Mouse (Mus musculus): ENCODE measurements around the gene Arhgef26. TPM values are rescaled to one million over a fixed set of nuclear protein-coding genes. Genes with fewer than 3 reads are reported as not detected.

Gene Arhgef26
- polyA plus RNA-seq (2012; ENCODE audit: insufficient read depth, insufficient read length, missing spikeins) = 0.83 and 1.8 TPM in 2 replicates

DNA sequence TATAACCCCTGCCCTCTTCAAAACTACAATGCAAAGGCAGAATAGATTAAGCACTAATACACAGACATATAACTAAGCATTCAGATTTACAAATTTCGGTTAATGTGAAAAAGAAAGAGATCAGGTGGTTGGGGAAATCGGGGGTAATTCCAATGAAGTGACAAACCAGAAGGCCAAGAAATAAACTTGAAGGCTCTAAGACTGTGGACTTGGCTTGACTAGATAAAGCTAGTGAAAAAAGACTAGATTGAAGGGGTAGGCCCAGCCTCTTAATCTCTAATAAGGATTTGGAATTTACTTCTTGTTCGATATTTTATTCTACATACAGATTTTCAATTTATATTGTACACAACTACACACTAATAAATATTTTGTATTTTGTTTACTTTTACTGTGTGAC, at the start of gene Arhgef26:
Arhgef26 (plus strand) TSS at position 301 of the 400 bp plus-strand sequence.
- 0 out of 2 replicates have a peak within 1 kb of the TSS, but pooled peaks have one; percentile 2 for H3K27ac ChIP-seq (replicated peaks; ENCODE audit: low read depth, low read length)
- H3K4me1 ChIP-seq (ENCODE audit: control insufficient read depth, insufficient read depth, insufficient read length, low read length) = peaks cover 3% of the 10 kb centered on the region; the same call in 1 of the 2 replicates
- peak within 1 kb of the TSS; percentile 80 for H3K4me3 ChIP-seq (ENCODE audit: insufficient read depth, low read depth, low read length)

GRCm38 (mm10) chr3:62310493-62310892, 27.7 kb upstream of the Arhgef26 start:
- Histone ChIP-seq H3K4me1 (ENCODE audit: control insufficient read depth, insufficient read depth, insufficient read length, low read length) (no peaks in the 10 kb centered on the region), H3K27ac (replicated peaks; ENCODE audit: low read depth, low read length) (no peak overlapping the region), H3K4me3 (ENCODE audit: insufficient read depth, low read depth, low read length) (no peak overlapping the region)

- H3K27ac ChIP-seq (replicated peaks; ENCODE audit: low read depth, low read length) = no peak overlapping the region
- no peak overlapping the region for H3K4me3 ChIP-seq (ENCODE audit: insufficient read depth, low read depth, low read length)
- H3K4me1 ChIP-seq (ENCODE audit: control insufficient read depth, insufficient read depth, insufficient read length, low read length) = no peaks in the 10 kb centered on the region
Measured at GRCm38 (mm10) chr3:62311224-62311623, 26.9 kb upstream of the Arhgef26 start.

- Histone ChIP-seq H3K4me1 (ENCODE audit: control insufficient read depth, insufficient read depth, insufficient read length, low read length) (no peaks in the 10 kb centered on the region), H3K4me3 (ENCODE audit: insufficient read depth, low read depth, low read length) (no peak overlapping the region), H3K27ac (replicated peaks; ENCODE audit: low read depth, low read length) (no peak overlapping the region)
Measured at GRCm38 (mm10) chr3:62324708-62325107, 13.4 kb upstream of the Arhgef26 start.

- Histone ChIP-seq H3K27ac (replicated peaks; ENCODE audit: low read depth, low read length) (no peak overlapping the region), H3K4me3 (ENCODE audit: insufficient read depth, low read depth, low read length) (no peak overlapping the region), H3K4me1 (ENCODE audit: control insufficient read depth, insufficient read depth, insufficient read length, low read length) (no peaks in the 10 kb centered on the region)
Measured at GRCm38 (mm10) chr3:62327903-62328302, 10.2 kb upstream of the Arhgef26 start.

DNA sequence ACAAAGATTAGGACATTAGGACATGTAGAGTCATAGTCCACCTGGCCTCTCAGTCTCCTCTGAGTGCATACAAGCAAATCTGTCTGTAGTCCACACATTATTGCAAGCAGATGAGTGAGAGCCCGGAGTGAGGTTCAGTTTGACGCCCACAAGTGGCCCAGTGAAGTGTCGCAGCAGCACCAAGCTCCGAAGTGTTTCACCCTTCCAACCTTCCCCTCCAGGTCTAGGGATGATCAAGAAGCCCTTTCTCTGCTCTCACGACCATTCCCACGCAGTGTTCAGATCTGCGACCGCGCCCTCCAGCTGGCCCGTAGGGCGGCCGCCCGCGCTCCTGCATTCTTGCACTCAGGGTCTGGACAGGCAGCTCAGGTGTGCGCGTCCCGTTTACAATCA, 313 bp downstream of the Arhgef26 start:
- Histone ChIP-seq H3K4me1 (ENCODE audit: control insufficient read depth, insufficient read depth, insufficient read length, low read length) (peaks cover 3% of the 10 kb centered on the region; the same call in 1 of the 2 replicates), H3K27ac (replicated peaks; ENCODE audit: low read depth, low read length) (no peak overlapping the region), H3K4me3 (ENCODE audit: insufficient read depth, low read depth, low read length) (peak overlapping the region; percentile 80)

GRCm38 (mm10) chr3:62338854-62339515, 841 bp downstream of the Arhgef26 start:
- Histone ChIP-seq H3K4me3 (ENCODE audit: insufficient read depth, low read depth, low read length) (peak overlapping the region; percentile 80), H3K27ac (replicated peaks; ENCODE audit: low read depth, low read length) (peak overlapping the region; percentile 2; the same call in 1 of the 2 replicates)

GRCm38 (mm10) chr3:62339516-62340051, 1.4 kb downstream of the Arhgef26 start:
- peak overlapping the region; percentile 80 for H3K4me3 ChIP-seq (ENCODE audit: insufficient read depth, low read depth, low read length)
- peak overlapping the region; percentile 2; the same call in 1 of the 2 replicates for H3K27ac ChIP-seq (replicated peaks; ENCODE audit: low read depth, low read length)
- H3K4me1 ChIP-seq (ENCODE audit: control insufficient read depth, insufficient read depth, insufficient read length, low read length) = peaks cover 3% of the 10 kb centered on the region; the same call in 1 of the 2 replicates

More at GRCm38 (mm10) chr3:62338854-62339515, 841 bp downstream of the Arhgef26 start:
- peaks cover 3% of the 10 kb centered on the region; the same call in 1 of the 2 replicates for H3K4me1 ChIP-seq (ENCODE audit: control insufficient read depth, insufficient read depth, insufficient read length, low read length)

DNA sequence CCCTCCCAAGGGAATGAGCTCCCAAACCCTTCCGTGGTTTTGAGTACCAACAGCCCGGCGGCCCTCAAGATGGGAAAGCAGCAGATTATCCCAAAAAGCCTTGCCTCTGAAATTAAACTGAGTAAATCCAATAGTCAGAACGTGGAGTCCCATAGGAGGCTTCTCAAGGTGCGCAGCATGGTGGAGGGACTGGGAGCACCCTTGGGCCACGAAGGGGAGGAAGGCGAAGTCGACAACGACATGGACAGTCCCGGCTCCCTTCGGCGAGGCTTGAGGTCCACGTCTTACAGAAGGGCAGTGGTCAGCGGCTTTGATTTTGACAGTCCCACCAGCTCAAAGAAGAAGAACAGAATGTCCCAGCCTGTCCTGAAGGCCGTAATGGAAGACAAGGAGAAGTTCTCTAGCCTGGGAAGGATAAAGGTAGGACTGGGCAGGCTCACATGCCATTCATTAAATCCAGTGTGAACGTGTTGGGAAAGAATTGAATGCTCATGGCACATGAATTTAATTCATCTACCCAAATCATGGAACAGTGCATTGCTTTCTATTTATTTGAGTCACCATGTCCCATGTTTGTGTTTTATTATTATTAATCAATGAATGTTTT, 2.1 kb downstream of the Arhgef26 start:
- no peak overlapping the region for H3K27ac ChIP-seq (replicated peaks; ENCODE audit: low read depth, low read length)

GRCm38 (mm10) chr3:62340861-62341260, 2.7 kb downstream of the Arhgef26 start:
- Histone ChIP-seq H3K4me1 (ENCODE audit: control insufficient read depth, insufficient read depth, insufficient read length, low read length) (peaks cover 3% of the 10 kb centered on the region; the same call in 1 of the 2 replicates), H3K4me3 (ENCODE audit: insufficient read depth, low read depth, low read length) (no peak overlapping the region), H3K27ac (replicated peaks; ENCODE audit: low read depth, low read length) (no peak overlapping the region)

More for the DNA sequence above, 2.1 kb downstream of the Arhgef26 start:
- Histone ChIP-seq H3K4me3 (ENCODE audit: insufficient read depth, low read depth, low read length) (peak overlapping the region; percentile 80), H3K4me1 (ENCODE audit: control insufficient read depth, insufficient read depth, insufficient read length, low read length) (peaks cover 3% of the 10 kb centered on the region; the same call in 1 of the 2 replicates)

DNA sequence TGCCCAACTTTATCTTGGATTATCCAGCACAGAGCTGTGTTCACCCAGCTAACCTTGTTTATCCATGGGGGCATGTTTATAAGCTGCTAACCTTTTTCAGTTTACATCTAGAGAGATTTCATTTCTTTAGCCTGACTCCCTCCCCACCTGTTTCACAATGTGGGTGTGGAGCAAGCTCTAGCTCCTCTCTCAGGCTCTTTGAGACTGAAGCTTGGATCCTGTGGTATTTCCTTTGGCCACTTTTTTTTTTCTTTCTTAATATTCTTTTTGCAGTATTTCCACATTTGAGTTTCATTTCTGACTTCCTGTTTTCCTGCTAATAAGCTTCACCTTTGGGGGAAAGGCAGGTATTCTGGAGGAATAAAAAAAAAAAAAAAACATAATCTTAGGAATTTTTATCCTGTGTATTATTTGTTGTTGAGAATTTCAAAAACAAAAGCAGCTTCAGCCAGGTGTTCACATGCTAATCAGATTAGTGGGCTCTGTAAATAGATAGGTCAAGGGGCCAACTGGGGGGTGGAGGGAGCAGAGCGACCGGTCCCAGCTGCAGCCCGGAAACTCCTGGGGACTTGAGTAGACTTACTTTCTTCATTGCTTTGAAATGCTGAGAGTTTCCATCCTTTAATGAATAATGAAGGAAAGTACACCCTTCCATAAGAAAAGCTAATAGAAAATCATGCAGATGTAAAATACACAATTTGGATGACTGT, 3.5 kb downstream of the Arhgef26 start:
- H3K4me1 ChIP-seq (ENCODE audit: control insufficient read depth, insufficient read depth, insufficient read length, low read length) = peaks cover 3% of the 10 kb centered on the region; the same call in 1 of the 2 replicates
- no peak overlapping the region for H3K27ac ChIP-seq (replicated peaks; ENCODE audit: low read depth, low read length)
- no peak overlapping the region for H3K4me3 ChIP-seq (ENCODE audit: insufficient read depth, low read depth, low read length)

DNA sequence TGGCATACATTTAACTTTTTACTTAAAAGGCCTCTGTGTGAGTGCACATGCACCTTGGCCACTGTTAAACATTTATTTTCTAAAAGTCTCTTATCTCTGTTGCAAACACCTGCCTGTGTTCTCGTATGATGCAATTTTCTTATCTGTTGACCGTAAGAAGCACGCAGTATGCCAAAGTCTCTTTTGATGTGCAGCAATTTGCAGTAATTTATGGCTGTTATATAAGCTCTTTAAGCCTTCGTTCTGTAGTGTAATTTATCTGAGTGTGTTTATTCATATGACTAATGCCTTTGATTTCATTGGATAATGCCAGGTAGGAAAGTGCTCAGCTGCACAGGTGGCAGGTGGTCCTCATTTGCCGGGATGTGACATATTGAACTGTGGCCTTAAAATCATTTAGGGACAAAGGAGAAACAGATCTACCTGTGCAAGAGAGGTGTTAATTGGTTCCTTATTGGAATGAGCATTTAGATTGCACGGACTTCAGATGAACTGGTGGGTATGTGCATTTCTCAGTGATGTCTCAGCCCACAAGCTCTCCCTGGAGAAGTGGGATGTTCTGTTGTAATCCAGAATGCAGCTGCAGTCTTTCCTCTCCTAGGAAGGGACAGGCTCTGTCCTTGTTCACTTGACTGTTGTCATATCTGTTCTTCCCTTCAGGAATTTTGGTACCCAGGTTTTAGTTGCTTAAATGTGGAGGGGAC, 10.5 kb downstream of the Arhgef26 start:
- Histone ChIP-seq H3K4me3 (ENCODE audit: insufficient read depth, low read depth, low read length) (no peak overlapping the region), H3K4me1 (ENCODE audit: control insufficient read depth, insufficient read depth, insufficient read length, low read length) (no peaks in the 10 kb centered on the region), H3K27ac (replicated peaks; ENCODE audit: low read depth, low read length) (no peak overlapping the region)

DNA sequence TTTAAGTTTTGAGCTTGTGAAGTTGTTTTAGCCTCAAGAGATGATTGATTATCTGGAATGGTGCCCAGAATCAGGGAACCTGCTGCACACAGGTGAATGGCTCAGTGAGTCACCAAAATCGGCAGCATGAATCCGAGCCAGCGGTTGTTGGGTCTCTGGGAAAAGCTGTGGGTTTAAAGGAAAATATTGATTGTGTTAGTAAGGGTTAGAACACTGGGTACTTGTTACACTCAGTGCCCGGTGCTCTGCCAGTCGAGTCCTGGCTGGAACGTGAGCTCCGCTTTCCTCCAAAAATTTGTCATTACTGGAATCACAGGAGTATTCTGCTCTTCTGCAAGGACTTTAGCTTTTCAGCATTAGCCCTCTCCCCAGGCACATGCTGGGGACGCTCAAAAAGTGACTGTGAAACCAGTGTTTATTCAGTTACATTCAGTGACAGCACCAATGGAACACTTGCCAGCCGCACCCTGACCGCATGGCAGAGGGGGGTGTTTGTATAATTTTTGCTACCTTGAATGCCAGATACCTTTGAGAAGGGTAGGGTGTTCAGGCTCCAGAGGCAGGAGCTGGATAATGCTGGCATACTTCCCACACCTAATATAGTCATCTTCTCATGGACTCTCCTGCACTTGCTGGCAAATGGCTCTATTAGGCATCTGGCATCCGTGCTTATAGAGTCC, 11.2 kb downstream of the Arhgef26 start:
- no peak overlapping the region for H3K4me3 ChIP-seq (ENCODE audit: insufficient read depth, low read depth, low read length)
- no peaks in the 10 kb centered on the region for H3K4me1 ChIP-seq (ENCODE audit: control insufficient read depth, insufficient read depth, insufficient read length, low read length)
- no peak overlapping the region for H3K27ac ChIP-seq (replicated peaks; ENCODE audit: low read depth, low read length)

- Histone ChIP-seq H3K27ac (replicated peaks; ENCODE audit: low read depth, low read length) (no peak overlapping the region), H3K4me1 (ENCODE audit: control insufficient read depth, insufficient read depth, insufficient read length, low read length) (no peaks in the 10 kb centered on the region), H3K4me3 (ENCODE audit: insufficient read depth, low read depth, low read length) (no peak overlapping the region)
Measured at GRCm38 (mm10) chr3:62352071-62352470, 13.9 kb downstream of the Arhgef26 start.

Measured in brown adipose tissue, adult 24 weeks (tissue).